Mouse (Mus musculus): ENCODE measurements around the gene Pi16. TPM values are rescaled to one million over a fixed set of nuclear protein-coding genes. Genes with fewer than 3 reads are reported as not detected.

Gene Pi16
- total RNA-seq, 2 experiments from 2014 or later = 27.9 to 47.2 TPM

GRCm38 (mm10) chr17:29356882-29357281, 39.4 kb downstream of the Pi16 start:
- no peak for DNase-seq

GRCm38 (mm10) chr17:29358928-29359327, 41.4 kb downstream of the Pi16 start:
- no peak for DNase-seq

GRCm38 (mm10) chr17:29360761-29361221, 43.3 kb downstream of the Pi16 start, which contains the start of gene Fgd2:
Gene Fgd2, plus strand, starts transcription at chr17:29360914.
- peak; percentile 8 for DNase-seq

GRCm38 (mm10) chr17:29361982-29362691, 44.7 kb downstream of the Pi16 start:
- DNase-seq = peak; percentile 5

GRCm38 (mm10) chr17:29363109-29363508, 45.6 kb downstream of the Pi16 start:
- no peak for DNase-seq

- DNase-seq = peak; percentile 52
Measured at GRCm38 (mm10) chr17:29365105-29365621, 47.7 kb downstream of the Pi16 start.

GRCm38 (mm10) chr17:29368726-29369125, 51.2 kb downstream of the Pi16 start:
- DNase-seq = peak; percentile 5

- peak; percentile 80 for DNase-seq
Measured at GRCm38 (mm10) chr17:29370984-29371723, 53.7 kb downstream of the Pi16 start.

GRCm38 (mm10) chr17:29375871-29376270, 58.4 kb downstream of the Pi16 start:
- DNase-seq = no peak

GRCm38 (mm10) chr17:29378056-29378455, 60.6 kb downstream of the Pi16 start:
- DNase-seq = no peak

Other genes starting within 250 kb of the Pi16 start
- 10 to 100 TPM; 30.4 to 42.0 TPM for gene Cdkn1a, start 226.7 kb upstream of the Pi16 start, total RNA-seq (2021)
- under 1 TPM; 0.33 to 0.78 TPM for gene Rab44, start 203.5 kb upstream of the Pi16 start, total RNA-seq (2021)
- gene Cpne5, start 79.5 kb upstream of the Pi16 start, total RNA-seq (2021) = under 1 TPM in 1 of 2 experiments, not detected in 1; 0.13 TPM
- gene Ppil1, start 53.5 kb upstream of the Pi16 start, total RNA-seq (2021) = 1 to 10 TPM; 7.8 TPM
- 100 to 1,000 TPM; 102 to 122 TPM for gene BC004004, start 48.9 kb upstream of the Pi16 start, total RNA-seq (2021)
- 100 to 1,000 TPM; 104 to 106 TPM for gene Mtch1, start 30.3 kb downstream of the Pi16 start, total RNA-seq (2021)
- 1 to 10 TPM; 1.2 to 1.6 TPM for gene Fgd2, start 43.2 kb downstream of the Pi16 start, total RNA-seq (2021)
- gene Pim1, start 173.1 kb downstream of the Pi16 start, total RNA-seq (2021) = 10 to 100 TPM; 11.1 to 17.5 TPM
- not detected for gene Gm17657, start 232.0 kb downstream of the Pi16 start, total RNA-seq (2021)
- 1 to 10 TPM; 8.1 to 8.5 TPM for gene Tbc1d22b, start 232.1 kb downstream of the Pi16 start, total RNA-seq (2021)
- not detected for gene Tmem217, start 234.7 kb downstream of the Pi16 start, total RNA-seq (2021)